Mouse (Mus musculus) right cerebral cortex, postnatal 25 days (tissue): Measurements from ENCODE around the gene Commd1.

Experiments
- DNase-seq: peaks from one replicate; pipeline ENCODE4 v3.0.0; 2022

Commd1 gene

GRCm38 (mm10) chr11:22989786-22990185 lies 7.6 kb upstream of the Commd1 start:
- DNase-seq = no peak

GRCm38 (mm10) chr11:22987357-22987756 lies 5.2 kb upstream of the Commd1 start:
- peak; percentile 20 for DNase-seq

- DNase-seq = no peak
These were observed 3.3 kb upstream of the Commd1 start for GRCm38 (mm10) chr11:22985510-22985909.

- no peak for DNase-seq
These were observed 664 bp upstream of the Commd1 start for GRCm38 (mm10) chr11:22982846-22983245.

- no peak for DNase-seq
These were observed 635 bp downstream of the Commd1 start for GRCm38 (mm10) chr11:22981543-22981950.

- no peak for DNase-seq
These were observed 1.1 kb downstream of the Commd1 start for GRCm38 (mm10) chr11:22981041-22981440.

GRCm38 (mm10) chr11:22979221-22979620 lies 3.0 kb downstream of the Commd1 start:
- DNase-seq = no peak

GRCm38 (mm10) chr11:22978711-22979110 lies 3.5 kb downstream of the Commd1 start:
- DNase-seq = no peak

DNA sequence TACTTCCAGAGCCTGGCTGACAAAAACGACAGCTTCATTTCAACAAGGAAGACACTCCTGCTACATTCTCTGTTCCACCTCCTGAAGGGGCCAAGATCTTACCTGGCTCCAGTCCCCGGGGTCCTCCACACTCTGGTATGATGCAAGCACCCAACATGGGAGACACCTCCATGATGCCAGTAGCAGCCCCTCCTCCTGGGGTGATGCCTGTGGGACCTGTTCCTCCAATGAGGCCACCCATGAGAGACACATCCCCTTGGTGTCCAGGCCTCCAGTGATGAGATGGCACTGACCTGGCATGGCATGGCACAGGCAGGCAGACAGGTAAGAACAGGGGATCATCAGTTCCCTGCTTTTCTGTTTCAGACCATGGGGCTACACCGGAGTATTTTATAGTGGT lies 4.0 kb downstream of the Commd1 start:
- no peak for DNase-seq

- peak; percentile 22 for DNase-seq
These were observed 8.6 kb downstream of the Commd1 start for GRCm38 (mm10) chr11:22973599-22973998.

DNA sequence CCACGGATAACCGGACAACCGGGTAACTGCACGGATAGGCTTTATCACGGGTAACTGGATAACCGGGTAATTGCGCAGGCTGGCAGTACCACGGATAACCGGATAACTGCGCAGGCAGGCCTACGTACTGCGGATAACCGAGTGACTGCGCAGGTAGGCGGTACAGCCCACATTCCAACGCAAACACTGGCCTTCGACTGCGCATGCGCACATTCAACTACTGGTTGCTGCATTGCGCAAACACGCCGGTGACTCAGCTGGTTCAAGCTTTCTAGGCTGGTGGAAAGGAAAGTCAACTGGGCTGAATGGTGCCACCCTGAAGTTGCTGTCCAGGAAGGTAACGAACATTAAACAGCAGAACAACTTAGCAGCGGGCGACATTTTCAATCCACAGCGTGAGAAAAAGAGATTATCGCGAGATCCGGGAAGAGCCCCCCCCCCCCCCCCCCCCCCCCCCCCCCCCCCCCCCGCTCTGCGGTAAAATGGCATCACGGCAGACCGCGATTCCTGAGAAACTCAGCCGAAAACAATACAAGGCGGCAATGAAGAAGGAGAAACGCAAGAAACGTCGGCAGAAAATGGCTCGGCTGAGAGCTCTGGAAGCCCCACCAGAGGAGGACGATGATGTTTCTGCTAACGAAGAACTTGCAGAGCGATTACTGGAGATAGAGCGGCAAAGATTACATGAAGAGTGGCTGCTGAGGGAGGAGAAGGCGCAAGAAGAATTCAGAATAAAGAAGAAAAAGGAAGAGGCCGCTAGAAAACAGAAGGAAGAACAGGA lies 9.2 kb downstream of the Commd1 start:
- DNase-seq = peak; percentile 81

- peak; percentile 75 for DNase-seq
These were observed 10.1 kb downstream of the Commd1 start, which contains the start of gene Zrsr1 for GRCm38 (mm10) chr11:22971835-22972709. Gene Zrsr1 (plus strand): TSS chr11:22972005.

DNA sequence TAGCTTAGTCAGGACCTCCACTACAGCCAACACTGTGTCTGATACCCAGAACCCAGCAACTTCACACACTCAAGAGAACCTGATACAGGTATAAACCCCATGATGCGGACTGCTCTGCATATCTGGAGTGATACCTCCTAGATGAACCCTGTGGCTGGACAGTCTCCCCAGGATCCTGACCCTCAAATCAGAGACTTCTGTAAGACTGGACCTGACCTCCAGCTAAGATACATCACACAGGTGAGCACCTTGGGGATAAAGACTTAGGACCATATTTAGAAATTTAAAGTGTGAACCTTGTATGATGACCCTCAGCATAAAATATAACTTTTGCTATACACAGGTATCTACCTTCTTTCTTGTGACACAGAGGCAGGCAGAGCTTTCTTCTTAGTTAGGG lies 11.6 kb downstream of the Commd1 start:
- no peak for DNase-seq

DNA sequence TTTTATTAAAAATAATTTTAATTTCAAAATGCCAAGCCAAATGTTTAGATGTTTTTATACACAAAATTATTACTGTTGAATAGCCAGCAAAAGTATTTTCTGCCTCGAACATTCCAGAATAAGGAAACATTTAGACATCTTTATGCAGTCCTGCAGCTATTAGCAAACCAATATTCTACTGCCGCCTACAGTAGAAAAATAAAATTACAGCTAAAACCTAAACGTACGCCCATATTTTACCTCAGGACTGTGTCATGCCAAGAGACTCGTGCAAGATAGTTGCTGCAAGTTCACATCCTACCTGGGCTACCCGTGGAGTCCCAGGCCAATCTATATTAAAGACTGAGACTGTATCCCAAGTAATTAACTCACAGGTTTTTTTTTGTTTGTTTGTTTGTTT lies 12.7 kb downstream of the Commd1 start:
- no peak for DNase-seq

DNA sequence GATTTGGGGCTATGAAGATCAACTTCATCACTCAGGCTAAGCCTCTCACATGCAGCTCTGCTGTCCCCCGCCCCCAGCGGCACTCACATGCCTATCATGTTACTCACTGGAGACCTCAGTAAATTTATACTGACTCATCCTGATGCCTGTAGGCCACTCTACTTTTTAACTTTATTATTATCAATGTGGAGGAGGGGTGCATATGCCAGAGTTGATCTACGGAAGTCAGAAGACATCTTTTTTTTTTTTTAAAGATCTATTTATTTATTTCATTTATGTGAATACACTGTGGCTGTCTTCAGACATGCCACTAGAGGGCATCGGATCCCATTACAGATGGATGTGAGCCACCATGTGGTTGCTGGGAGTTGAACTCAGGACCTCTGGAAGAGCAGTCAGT lies 16.7 kb downstream of the Commd1 start:
- DNase-seq = no peak

GRCm38 (mm10) chr11:22964401-22964800 lies 17.8 kb downstream of the Commd1 start:
- DNase-seq = no peak

- DNase-seq = no peak
These were observed 20.1 kb downstream of the Commd1 start for GRCm38 (mm10) chr11:22962101-22962500.

DNA sequence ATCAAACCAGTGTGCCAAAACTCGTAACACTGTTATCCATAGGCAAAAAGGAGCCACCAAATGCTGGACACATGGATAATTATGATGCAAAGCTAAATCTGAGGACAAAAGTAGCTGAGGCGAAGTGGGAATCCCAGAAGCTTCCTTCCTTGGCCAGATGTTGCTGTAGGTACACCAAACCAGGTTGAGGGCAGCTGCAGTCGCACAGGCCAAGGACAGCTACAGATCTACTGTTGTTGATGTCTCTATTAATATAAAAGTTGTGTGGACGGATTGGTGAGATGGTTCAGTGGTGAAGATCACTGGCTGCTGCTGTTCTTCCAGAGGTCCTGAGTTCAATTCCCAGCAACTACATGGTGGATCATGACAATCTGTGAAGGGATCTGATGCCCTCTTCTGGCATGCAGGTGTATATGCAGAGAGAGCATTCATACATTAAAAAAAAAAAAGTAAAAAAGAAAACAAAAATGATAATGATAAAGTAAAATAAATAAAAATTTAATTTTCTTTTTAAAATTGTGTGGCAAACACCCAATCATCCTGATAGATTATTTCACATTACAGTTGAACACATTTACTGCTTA lies 24.3 kb downstream of the Commd1 start:
- no peak for DNase-seq

DNA sequence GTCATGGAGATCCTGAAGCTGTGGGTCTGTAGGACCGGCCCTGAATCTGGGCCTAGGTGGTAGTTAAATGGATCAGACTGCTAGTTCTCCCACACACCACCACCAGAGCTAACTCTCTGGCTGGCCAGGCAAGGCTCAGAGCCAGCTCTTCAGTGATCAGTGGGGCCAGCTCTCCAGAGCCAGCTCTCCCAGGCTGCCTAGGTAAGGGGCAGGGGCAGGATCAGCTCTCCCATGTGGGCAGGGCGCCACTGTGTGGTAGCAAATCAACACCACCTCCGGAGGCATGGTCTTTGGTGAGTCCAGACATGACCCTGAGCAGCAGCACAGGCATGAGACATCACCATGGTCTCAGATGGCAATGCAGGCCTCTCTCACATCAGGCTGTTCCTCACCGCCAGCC lies 25.4 kb downstream of the Commd1 start:
- no peak for DNase-seq

- no peak for DNase-seq
These were observed 25.8 kb downstream of the Commd1 start for GRCm38 (mm10) chr11:22956346-22956745.

- DNase-seq = no peak
These were observed 29.5 kb downstream of the Commd1 start for GRCm38 (mm10) chr11:22952668-22953067.

DNA sequence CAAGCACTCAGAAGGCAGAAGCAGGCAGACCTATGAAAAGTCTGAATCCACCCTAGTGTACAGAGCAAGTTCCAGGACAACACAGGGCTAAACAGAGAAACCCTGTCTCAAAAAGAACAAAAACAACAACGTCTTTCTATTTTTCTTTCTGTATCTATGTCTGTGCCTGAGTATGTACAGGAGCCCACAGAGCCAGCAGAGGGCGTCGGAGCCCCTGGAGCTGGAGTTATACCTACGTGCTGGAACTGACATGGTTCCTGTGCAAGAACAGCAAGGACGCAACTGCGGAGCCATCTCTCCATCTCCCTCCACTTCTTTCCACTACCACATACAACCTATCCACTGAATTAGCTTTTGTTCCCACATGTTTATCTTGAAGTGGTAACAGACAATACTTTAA lies 32.1 kb downstream of the Commd1 start:
- no peak for DNase-seq

- no peak for DNase-seq
These were observed 33.1 kb downstream of the Commd1 start for GRCm38 (mm10) chr11:22949101-22949500.

DNA sequence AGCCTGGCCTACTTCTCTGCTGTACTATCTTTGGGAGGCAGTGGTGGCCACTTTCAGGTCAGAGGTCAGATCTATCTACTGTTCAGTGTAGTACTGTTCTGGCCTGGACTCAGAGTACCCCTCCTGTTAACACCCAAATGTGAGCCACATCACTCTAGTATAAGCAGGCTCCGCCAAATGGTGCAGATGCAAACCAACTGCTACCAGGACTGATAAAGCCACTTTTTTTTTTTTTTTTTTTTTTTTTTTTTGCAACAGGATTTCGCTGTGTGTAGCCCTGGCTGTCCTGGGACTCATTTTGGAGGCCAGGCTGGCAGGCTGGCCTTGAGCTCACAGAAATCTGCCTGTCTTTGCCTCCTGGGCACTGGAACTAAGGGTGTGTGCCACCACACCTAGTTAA lies 43.2 kb downstream of the Commd1 start:
- no peak for DNase-seq
